Mouse (Mus musculus): ENCODE results near the gene Cpsf2. TPM values are rescaled to one million over a fixed set of nuclear protein-coding genes. Genes with fewer than 3 reads are reported as not detected.
"Not testable (repeated sequence)": the region's sequence is repeated elsewhere in the genome, so short reads cannot be mapped to it uniquely, and the experiment has no call there.

Gene Cpsf2
- polyA plus RNA-seq (2012; rRNA removed) = 16.3 and 21.4 TPM in 2 replicates

DNA sequence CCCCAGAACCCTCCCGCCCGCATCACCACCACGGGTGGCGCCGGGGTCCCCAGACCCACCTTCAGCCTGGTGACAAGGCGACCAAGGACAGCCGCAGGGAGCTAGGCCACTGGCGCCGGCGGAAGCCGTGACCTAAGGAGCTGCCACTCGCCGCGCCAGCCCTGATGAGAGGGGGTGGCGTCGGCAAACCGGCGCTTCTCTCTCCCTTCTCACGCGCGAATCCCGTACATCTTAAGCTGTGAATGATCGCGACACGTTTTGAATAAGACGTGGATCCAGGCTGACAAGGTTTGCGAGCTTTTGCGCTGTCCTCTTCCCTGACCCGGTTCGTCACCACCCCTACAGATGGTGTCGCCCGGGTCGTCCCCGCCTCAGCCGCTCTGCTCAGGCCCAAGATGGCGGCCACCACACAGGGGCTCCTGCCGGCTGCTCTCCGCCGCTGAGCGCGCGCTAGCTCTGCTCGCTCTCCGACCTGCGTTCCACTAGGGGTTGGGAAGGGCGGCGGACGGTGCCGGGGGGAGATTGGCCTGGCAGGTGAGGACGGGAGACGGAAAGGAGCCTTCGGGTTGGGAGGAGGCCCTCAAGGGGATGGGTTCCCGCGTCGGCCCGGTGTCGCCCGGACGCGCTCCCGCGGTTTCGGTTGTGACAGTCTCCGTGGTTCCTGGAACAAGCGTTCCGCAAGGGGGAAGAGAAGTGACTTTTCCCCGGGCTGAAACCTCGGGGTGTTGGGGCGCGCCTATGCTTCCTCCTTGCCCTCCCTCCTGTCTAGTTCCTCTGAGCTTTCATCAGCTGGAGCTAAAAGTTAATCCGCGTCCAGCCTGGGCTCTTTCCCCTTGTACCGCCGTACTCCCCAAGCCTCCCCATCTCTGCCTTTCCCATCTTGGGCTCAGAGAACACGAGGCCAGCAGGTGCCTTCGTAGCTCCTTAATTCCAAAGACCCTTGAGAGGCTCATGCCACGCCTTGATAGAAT is at the start of gene Cpsf2:
Gene Cpsf2, plus strand, starts transcription at position 388 of the 971 bp plus-strand sequence.
- DNase-seq (ENCODE audit: low read depth) = peak; percentile 93
- no peak for TF ChIP-seq CTCF (IDR thresholded peaks at IDR 0.05; ENCODE audit: borderline replicate concordance, extremely low read depth, insufficient read depth, insufficient read length)
- peak; percentile 80 for TF ChIP-seq POLR2A (IDR thresholded peaks at IDR 0.05; ENCODE audit: borderline replicate concordance, extremely low read depth, insufficient read depth, insufficient read length, poor library complexity, severe bottlenecking)

DNA sequence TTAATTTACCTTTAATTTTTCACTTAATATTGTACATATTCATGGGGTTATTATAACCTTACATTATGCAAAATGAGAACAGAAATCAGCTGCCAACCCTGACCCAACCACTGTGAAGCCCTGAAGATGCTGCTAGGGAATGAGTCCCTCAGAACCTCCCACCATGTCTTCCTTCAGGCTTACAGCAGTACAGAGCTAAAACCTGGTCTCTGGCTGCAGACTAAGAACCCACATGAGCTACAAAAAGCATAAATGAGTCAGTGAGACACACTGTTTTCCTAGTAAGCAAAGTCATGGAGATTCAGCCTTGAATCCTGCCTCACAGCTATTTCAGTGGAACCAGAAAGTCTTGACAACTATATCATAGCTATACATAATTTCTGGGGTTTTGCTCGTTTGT is 47.4 kb upstream of the Cpsf2 start:
- TF ChIP-seq CTCF (IDR thresholded peaks at IDR 0.05; ENCODE audit: borderline replicate concordance, extremely low read depth, insufficient read depth, insufficient read length) (no peak), POLR2A (IDR thresholded peaks at IDR 0.05; ENCODE audit: borderline replicate concordance, extremely low read depth, insufficient read depth, insufficient read length, poor library complexity, severe bottlenecking) (no peak)
- no peak for DNase-seq (ENCODE audit: low read depth)

DNA sequence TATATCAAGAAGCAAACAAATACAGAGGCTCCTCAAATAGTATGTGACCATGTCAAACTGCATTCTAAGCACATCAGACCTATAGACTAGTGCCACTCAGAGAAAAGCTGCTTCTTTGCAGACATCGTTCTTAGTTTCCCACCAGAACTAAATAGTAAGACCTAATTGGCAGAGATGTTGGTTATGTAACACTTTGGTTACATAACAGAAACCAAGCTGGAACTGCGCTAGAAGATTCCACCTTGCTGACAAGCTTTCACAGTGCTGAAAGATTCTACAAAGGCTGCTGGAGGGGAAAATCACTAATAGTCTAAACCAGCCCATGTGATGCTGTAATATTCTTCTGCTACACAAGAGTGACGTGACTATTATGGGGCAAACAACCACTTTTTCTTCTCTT is 40.6 kb upstream of the Cpsf2 start:
- DNase-seq (ENCODE audit: low read depth) = no peak
- TF ChIP-seq CTCF (IDR thresholded peaks at IDR 0.05; ENCODE audit: borderline replicate concordance, extremely low read depth, insufficient read depth, insufficient read length) = no peak
- no peak for TF ChIP-seq POLR2A (IDR thresholded peaks at IDR 0.05; ENCODE audit: borderline replicate concordance, extremely low read depth, insufficient read depth, insufficient read length, poor library complexity, severe bottlenecking)

DNA sequence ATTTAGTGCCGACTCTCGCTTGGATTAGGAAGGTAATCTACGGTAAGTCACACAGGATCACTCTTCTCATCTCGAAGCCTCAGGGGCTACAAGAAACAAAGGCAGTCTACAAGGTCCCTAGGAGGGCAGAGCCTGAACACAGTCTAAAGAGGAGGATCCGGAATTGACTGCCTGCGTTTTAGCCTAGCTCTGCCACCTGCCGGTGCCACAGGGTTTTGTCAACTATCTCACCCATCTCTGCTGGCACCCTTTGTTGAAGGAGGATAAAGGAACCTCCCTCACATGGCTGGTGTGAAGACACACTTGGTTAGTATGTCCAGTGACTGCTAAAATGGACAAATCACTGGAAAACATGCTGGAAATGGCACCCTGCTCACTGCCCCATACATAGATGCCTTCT is 38.2 kb upstream of the Cpsf2 start:
- DNase-seq (ENCODE audit: low read depth) = peak; percentile 8
- TF ChIP-seq CTCF (IDR thresholded peaks at IDR 0.05; ENCODE audit: borderline replicate concordance, extremely low read depth, insufficient read depth, insufficient read length) = peak; percentile 14; the same call in 1 of the 2 replicates
- no peak for TF ChIP-seq POLR2A (IDR thresholded peaks at IDR 0.05; ENCODE audit: borderline replicate concordance, extremely low read depth, insufficient read depth, insufficient read length, poor library complexity, severe bottlenecking)

DNA sequence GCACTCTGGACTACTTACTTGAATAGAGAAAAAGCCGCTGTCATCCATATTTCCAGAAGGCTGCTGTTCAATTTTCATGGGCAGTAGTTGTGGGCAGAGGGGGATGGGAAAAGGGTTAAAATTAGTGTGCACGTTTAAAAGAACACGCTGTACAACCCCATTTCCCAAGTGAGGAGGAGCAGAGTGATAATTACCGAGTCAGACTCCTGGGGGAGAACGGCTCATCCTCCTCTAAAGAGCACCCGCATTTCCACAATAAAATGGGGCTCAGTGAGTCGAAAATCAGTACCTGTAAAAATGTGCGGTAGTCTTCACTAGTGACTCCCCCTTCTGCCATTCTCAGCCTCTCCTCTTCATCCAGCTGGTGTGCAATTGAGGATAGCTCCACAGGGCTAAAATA is 27.8 kb upstream of the Cpsf2 start:
- TF ChIP-seq CTCF (IDR thresholded peaks at IDR 0.05; ENCODE audit: borderline replicate concordance, extremely low read depth, insufficient read depth, insufficient read length) (no peak), POLR2A (IDR thresholded peaks at IDR 0.05; ENCODE audit: borderline replicate concordance, extremely low read depth, insufficient read depth, insufficient read length, poor library complexity, severe bottlenecking) (no peak)
- DNase-seq (ENCODE audit: low read depth) = no peak

DNA sequence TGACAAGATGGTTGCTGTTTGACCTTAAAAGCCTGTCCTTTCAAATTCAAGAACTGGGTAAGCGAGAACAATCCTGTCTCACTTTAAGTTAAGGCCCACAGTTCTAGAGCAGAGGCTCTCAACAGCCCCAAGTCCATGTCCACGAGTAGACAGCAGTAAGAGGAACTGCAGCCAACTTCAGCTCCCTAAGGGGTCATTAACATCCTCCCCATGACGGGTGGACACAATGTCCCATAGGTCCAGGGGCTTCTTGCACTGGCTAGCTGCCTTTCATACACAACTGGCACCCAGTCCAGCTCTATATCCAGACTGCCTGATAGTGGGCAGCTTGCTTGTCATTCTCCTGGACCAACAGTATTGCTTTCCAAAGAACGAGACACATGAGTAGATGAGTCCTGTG is 27.0 kb upstream of the Cpsf2 start:
- DNase-seq (ENCODE audit: low read depth) = no peak
- TF ChIP-seq POLR2A (IDR thresholded peaks at IDR 0.05; ENCODE audit: borderline replicate concordance, extremely low read depth, insufficient read depth, insufficient read length, poor library complexity, severe bottlenecking) (no peak), CTCF (IDR thresholded peaks at IDR 0.05; ENCODE audit: borderline replicate concordance, extremely low read depth, insufficient read depth, insufficient read length) (no peak)

DNA sequence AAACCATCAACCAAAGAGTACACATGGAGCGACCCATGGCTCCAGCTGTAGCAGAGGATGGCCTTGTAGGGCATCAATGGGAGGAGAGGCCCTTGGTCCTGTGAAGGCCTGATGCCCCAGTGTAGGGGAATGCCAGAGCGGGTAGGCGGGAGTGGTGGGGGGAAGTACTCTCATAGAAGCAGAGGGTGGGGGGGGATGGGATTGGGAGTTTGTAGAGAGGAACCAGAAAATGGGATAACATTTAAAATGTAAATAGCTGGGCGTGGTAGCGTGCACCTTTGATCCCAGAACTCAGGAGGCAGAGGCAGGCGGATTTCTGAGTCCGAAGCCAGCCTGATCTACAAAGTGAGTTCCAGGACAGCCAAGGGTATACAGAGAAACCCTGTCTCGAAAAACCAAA is 20.0 kb upstream of the Cpsf2 start:
- DNase-seq (ENCODE audit: low read depth) = not testable (repeated sequence)

DNA sequence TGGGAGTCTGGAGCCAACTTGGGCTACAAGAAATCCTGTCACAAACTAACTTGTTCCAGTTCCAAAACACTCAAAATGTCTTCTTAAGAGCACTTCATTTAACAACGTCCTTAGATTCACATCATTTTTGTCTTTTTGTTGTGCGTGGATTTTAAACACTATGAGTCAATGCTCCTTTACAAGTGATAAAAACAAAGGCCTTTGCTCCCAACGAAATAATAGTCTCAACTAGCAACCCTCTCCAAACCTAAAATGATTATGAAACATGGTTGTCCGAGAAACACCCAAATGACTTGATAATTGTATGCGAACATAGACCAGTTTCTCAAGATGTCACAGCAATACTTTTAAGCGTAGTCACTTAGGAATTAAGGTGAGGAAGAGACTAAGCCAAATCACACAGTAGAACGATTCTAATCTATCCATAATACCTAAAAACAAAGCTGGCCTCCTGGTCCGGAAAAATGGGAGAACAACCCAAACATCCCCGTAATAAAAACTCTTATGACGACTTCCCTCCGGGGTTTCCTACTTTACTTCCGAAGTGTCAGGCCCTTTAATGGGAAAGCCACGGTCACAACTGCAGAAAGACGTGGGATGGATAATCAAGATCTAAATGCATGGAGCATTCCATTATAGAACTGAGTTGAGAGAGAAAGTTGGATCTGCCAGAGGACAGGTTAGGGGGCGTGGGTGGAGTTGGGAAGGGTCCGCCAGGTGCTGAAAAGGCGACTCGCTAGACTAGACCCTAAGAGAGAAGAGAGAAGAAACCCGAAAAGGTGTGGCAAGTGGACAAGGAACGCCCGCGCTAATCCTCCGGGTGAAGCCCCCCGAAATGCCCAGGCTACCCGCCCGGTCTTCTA is 18.5 kb upstream of the Cpsf2 start:
- TF ChIP-seq POLR2A (IDR thresholded peaks at IDR 0.05; ENCODE audit: borderline replicate concordance, extremely low read depth, insufficient read depth, insufficient read length, poor library complexity, severe bottlenecking) (no peak), CTCF (IDR thresholded peaks at IDR 0.05; ENCODE audit: borderline replicate concordance, extremely low read depth, insufficient read depth, insufficient read length) (no peak)
- DNase-seq (ENCODE audit: low read depth) = no peak

DNA sequence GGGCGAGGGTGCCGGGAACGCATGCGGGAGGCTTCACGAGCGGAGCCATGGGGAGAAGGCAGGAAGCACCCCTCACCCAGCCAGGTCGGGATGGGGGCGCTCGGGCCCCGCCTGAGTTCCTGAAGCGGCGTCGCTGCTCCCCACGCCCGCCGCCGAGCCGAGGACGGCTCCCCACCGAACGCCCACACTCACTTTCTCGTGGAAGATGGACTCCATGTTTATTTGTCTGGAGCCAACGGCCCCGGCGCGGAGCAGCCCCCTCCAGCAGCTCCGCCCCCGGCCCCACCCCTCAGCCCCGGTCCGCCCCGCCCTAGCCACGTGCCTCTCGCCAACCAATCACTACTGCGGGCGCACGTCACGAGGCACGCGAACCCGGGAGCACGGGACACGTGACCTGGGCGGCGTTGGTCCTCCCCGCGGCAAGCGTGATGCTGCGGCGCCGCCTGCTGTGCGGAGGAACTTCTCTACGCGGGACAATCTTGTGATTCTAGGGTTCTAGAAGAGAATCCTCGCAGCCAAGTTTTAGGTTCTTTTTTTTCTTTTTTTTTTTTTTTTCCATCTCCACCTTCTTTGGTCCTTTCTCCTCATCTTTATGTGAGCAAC is 17.7 kb upstream of the Cpsf2 start, which contains the start of gene Atxn3:
Gene Atxn3, minus strand, starts transcription at position 305 of the 603 bp plus-strand sequence.
- TF ChIP-seq CTCF (IDR thresholded peaks at IDR 0.05; ENCODE audit: borderline replicate concordance, extremely low read depth, insufficient read depth, insufficient read length) = peak; percentile 50
- peak; percentile 76 for TF ChIP-seq POLR2A (IDR thresholded peaks at IDR 0.05; ENCODE audit: borderline replicate concordance, extremely low read depth, insufficient read depth, insufficient read length, poor library complexity, severe bottlenecking)
- DNase-seq (ENCODE audit: low read depth) = peak; percentile 99

DNA sequence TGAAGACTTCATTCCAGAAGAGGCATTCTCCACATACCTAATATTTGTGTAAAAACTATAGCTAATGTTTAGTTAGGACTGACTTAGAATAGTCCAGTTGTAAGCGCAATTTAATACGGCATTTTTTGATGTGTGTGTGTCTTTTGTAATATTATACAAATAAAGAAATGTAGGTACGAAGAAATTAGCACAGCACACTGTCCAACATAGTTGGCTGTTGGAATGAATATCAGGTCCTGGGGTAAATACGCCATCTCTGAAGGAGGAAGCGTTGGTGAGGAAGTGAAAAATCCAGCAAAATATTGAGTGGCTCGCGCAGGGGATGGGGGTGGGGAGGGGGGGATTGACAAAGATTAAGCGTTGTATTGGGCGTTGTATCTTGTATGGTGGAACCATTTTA is 17.2 kb upstream of the Cpsf2 start:
- TF ChIP-seq CTCF (IDR thresholded peaks at IDR 0.05; ENCODE audit: borderline replicate concordance, extremely low read depth, insufficient read depth, insufficient read length) (no peak), POLR2A (IDR thresholded peaks at IDR 0.05; ENCODE audit: borderline replicate concordance, extremely low read depth, insufficient read depth, insufficient read length, poor library complexity, severe bottlenecking) (no peak)
- DNase-seq (ENCODE audit: low read depth) = no peak

DNA sequence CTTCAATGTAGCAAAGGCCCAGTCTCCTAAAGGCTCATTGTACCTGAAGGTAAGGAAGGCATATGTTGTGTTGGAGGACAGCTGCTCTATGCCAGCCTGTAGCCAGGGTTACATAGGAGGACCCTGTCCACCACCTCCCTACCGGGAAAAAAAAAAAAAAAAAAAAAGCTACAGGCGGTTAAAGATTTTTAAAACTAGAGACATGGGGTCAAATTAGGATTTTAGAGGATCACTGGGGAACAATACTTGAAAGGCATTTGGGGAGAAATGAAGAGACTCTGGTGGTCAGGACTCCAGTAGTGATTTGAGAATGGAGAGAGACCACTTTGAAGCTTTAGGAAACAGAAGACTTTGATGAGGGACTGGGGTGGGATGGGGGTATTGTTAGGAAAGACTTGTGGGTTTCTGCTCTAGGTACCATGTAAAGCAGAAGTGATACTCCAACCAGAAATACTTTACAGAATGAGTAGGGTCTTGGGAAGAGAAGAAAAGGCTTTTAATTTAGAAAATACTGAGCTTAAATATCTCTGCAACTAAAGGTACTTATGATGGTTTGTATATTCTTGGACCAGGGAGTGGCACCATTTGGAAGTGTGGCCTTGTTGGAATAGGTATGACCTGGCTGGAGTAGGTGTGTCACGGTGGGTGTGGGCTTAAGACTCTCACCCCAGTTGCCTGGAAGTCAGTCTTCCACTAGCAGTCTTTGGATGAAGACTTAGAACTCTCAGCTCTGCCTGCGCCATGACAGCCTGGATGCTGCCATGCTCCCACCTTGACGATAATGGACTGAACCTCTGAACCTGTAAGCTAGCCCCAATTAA is 16.6 kb upstream of the Cpsf2 start:
- DNase-seq (ENCODE audit: low read depth) = not testable (repeated sequence)

Measured in brain, embryonic 14.5 days (tissue).